Mouse (Mus musculus) kidney, embryonic 15.5 days (tissue): ENCODE data around the gene Spns2. TPM values are rescaled to one million over a fixed set of nuclear protein-coding genes. Genes with fewer than 3 reads are reported as not detected.
A peak's percentile ranks its signal among the peaks of the same experiment; 100 is the strongest.

Experiments
- ATAC-seq: fragments of 200-750 bp; cut with Nextera tagmentation; replicated peaks from 2 replicates; pipeline ENCODE4 v1.8.0; 2017; ENCODE audit warnings: moderate TSS enrichment; ENCODE audit not compliant: low FRiP score
- H3K27ac ChIP-seq: fragments of 300-500 bp; sonication (generic); 2 replicates; pipeline ENCODE4 v1.5.1; 2015; ENCODE audit warnings: mild to moderate bottlenecking, inconsistent platforms
- H3K27me3 ChIP-seq: fragments of 300-500 bp; sonication (generic); 2 replicates; pipeline ENCODE4 v1.6.1; 2015; ENCODE audit warnings: inconsistent platforms
- H3K36me3 ChIP-seq: fragments of 300-500 bp; sonication (generic); 2 replicates; pipeline ENCODE4 v1.6.1; 2015; ENCODE audit warnings: inconsistent platforms
- H3K4me1 ChIP-seq: fragments of 300-500 bp; sonication (generic); 2 replicates; pipeline ENCODE4 v1.6.1; 2015; ENCODE audit warnings: inconsistent platforms
- H3K4me2 ChIP-seq: fragments of 300-500 bp; sonication (generic); 2 replicates; pipeline ENCODE4 v1.6.1; 2015; ENCODE audit warnings: moderate library complexity, mild to moderate bottlenecking, inconsistent platforms
- H3K4me3 ChIP-seq: fragments of 300-500 bp; sonication (generic); replicated peaks from 2 replicates; pipeline ENCODE4 v1.5.1; 2015; ENCODE audit warnings: mild to moderate bottlenecking, inconsistent platforms
- H3K9ac ChIP-seq: fragments of 300-500 bp; sonication (generic); 2 replicates; pipeline ENCODE4 v1.6.1; 2015; ENCODE audit warnings: mild to moderate bottlenecking, inconsistent platforms
- H3K9me3 ChIP-seq: fragments of 300-500 bp; sonication (generic); replicated peaks from 2 replicates; pipeline ENCODE4 v1.6.1; 2016; ENCODE audit warnings: inconsistent platforms
- WGBS: fragments of 180-500 bp; shearing (Covaris S2); methylation state at CpG from one replicate; pipeline ENCODE4 v1.1.7; 2015; ENCODE audit warnings: mixed read lengths; 5-methylcytosine and 5-hydroxymethylcytosine counted together
- polyA plus RNA-seq: library from polyadenylated mRNA; unstranded; fragments of >200 nt; fragmentation: Nextera tagmentation; extraction: Ambion mirVana; gene quantifications from 2 replicates; pipeline ENCODE4 v1.2.1, GENCODE M21; 2015

The Spns2 gene
- 2.9 and 3.4 TPM in 2 replicates for polyA plus RNA-seq

- under 1% methylated on average over 36 of the region's 42 CpGs for WGBS
- no peaks in the 10 kb centered on the region for H3K9me3 ChIP-seq
- peaks cover 37% of the 10 kb centered on the region for H3K4me1 ChIP-seq
- ATAC-seq: peak; percentile 91
- peak within 1 kb of the TSS; percentile 99 for H3K4me2 ChIP-seq
- peak within 1 kb of the TSS; percentile 68 for H3K4me3 ChIP-seq
- no peaks in the 10 kb centered on the region for H3K36me3 ChIP-seq
- H3K27me3 ChIP-seq: peaks cover 49% of the 10 kb centered on the region
- peak within 1 kb of the TSS; percentile 53 for H3K9ac ChIP-seq
- H3K27ac ChIP-seq: no peak within 1 kb of the TSS
Observed at GRCm38 (mm10) chr11:72489881-72490301, at the start of gene Spns2. Spns2 (minus strand) TSS chr11:72489904.

- Histone ChIP-seq H3K36me3 (no peaks in the 10 kb centered on the region), H3K27ac (no peak overlapping the region), H3K9ac (no peak overlapping the region), H3K9me3 (no peaks in the 10 kb centered on the region), H3K4me2 (no peak overlapping the region), H3K4me3 (no peak overlapping the region), H3K27me3 (no peaks in the 10 kb centered on the region), H3K4me1 (no peaks in the 10 kb centered on the region)
- WGBS: 92% methylated on average over 7 of the region's 7 CpGs
- ATAC-seq: no peak
Observed at GRCm38 (mm10) chr11:72538811-72539210, 49.1 kb upstream of the Spns2 start.

GRCm38 (mm10) chr11:72538037-72538755, 48.5 kb upstream of the Spns2 start:
- H3K4me1 ChIP-seq: no peaks in the 10 kb centered on the region
- no peaks in the 10 kb centered on the region for H3K36me3 ChIP-seq
- H3K9me3 ChIP-seq: no peaks in the 10 kb centered on the region
- H3K4me3 ChIP-seq: no peak overlapping the region
- H3K9ac ChIP-seq: no peak overlapping the region
- no peak for ATAC-seq
- H3K27me3 ChIP-seq: no peaks in the 10 kb centered on the region
- 71% methylated on average over 8 of the region's 8 CpGs for WGBS
- H3K27ac ChIP-seq: no peak overlapping the region
- H3K4me2 ChIP-seq: no peak overlapping the region

GRCm38 (mm10) chr11:72537503-72537902, 47.8 kb upstream of the Spns2 start:
- H3K4me1 ChIP-seq: no peaks in the 10 kb centered on the region
- WGBS: 92% methylated on average over 2 of the region's 2 CpGs

GRCm38 (mm10) chr11:72535519-72535918, 45.8 kb upstream of the Spns2 start:
- WGBS: 80% methylated on average over 3 of the region's 3 CpGs
- no peak for ATAC-seq

More at GRCm38 (mm10) chr11:72537503-72537902, 47.8 kb upstream of the Spns2 start:
- H3K4me3 ChIP-seq: no peak overlapping the region
- no peaks in the 10 kb centered on the region for H3K27me3 ChIP-seq
- no peaks in the 10 kb centered on the region for H3K36me3 ChIP-seq
- H3K9ac ChIP-seq: no peak overlapping the region
- no peak overlapping the region for H3K4me2 ChIP-seq
- no peaks in the 10 kb centered on the region for H3K9me3 ChIP-seq
- ATAC-seq: no peak
- H3K27ac ChIP-seq: no peak overlapping the region

GRCm38 (mm10) chr11:72532890-72533289, 43.2 kb upstream of the Spns2 start:
- ATAC-seq: no peak

More at GRCm38 (mm10) chr11:72535519-72535918, 45.8 kb upstream of the Spns2 start:
- Histone ChIP-seq H3K4me3 (no peak overlapping the region), H3K9ac (no peak overlapping the region), H3K4me2 (no peak overlapping the region), H3K36me3 (no peaks in the 10 kb centered on the region), H3K9me3 (no peaks in the 10 kb centered on the region), H3K27me3 (no peaks in the 10 kb centered on the region), H3K27ac (no peak overlapping the region), H3K4me1 (no peaks in the 10 kb centered on the region)

GRCm38 (mm10) chr11:72531632-72532031, 41.9 kb upstream of the Spns2 start:
- no peak for ATAC-seq
- Histone ChIP-seq H3K36me3 (no peaks in the 10 kb centered on the region), H3K27me3 (no peaks in the 10 kb centered on the region), H3K9me3 (no peaks in the 10 kb centered on the region), H3K4me1 (no peaks in the 10 kb centered on the region), H3K9ac (no peak overlapping the region), H3K4me2 (no peak overlapping the region), H3K27ac (no peak overlapping the region), H3K4me3 (no peak overlapping the region)
- WGBS: 74% methylated on average over 1 of the region's 1 CpGs

More at GRCm38 (mm10) chr11:72532890-72533289, 43.2 kb upstream of the Spns2 start:
- Histone ChIP-seq H3K27ac (no peak overlapping the region), H3K9ac (no peak overlapping the region), H3K36me3 (no peaks in the 10 kb centered on the region), H3K4me3 (no peak overlapping the region), H3K4me2 (no peak overlapping the region), H3K27me3 (no peaks in the 10 kb centered on the region), H3K4me1 (no peaks in the 10 kb centered on the region), H3K9me3 (no peaks in the 10 kb centered on the region)
- WGBS: 77% methylated on average over 3 of the region's 3 CpGs

- 62% methylated on average over 5 of the region's 5 CpGs for WGBS
- Histone ChIP-seq H3K9ac (no peak overlapping the region), H3K27ac (no peak overlapping the region), H3K36me3 (no peaks in the 10 kb centered on the region), H3K27me3 (no peaks in the 10 kb centered on the region), H3K9me3 (no peaks in the 10 kb centered on the region), H3K4me1 (no peaks in the 10 kb centered on the region), H3K4me2 (no peak overlapping the region), H3K4me3 (no peak overlapping the region)
- no peak for ATAC-seq
Observed at GRCm38 (mm10) chr11:72531144-72531543, 41.4 kb upstream of the Spns2 start.

- H3K9ac ChIP-seq: no peak overlapping the region
- H3K4me2 ChIP-seq: no peak overlapping the region
- H3K4me3 ChIP-seq: no peak overlapping the region
- WGBS: 90% methylated on average over 4 of the region's 4 CpGs
- H3K9me3 ChIP-seq: no peaks in the 10 kb centered on the region
- H3K27ac ChIP-seq: no peak overlapping the region
- no peaks in the 10 kb centered on the region for H3K36me3 ChIP-seq
- ATAC-seq: no peak
- H3K27me3 ChIP-seq: no peaks in the 10 kb centered on the region
- H3K4me1 ChIP-seq: no peaks in the 10 kb centered on the region
Observed at GRCm38 (mm10) chr11:72526190-72526589, 36.5 kb upstream of the Spns2 start.

GRCm38 (mm10) chr11:72523711-72524110, 34.0 kb upstream of the Spns2 start:
- ATAC-seq: no peak
- Histone ChIP-seq H3K27me3 (no peaks in the 10 kb centered on the region), H3K9ac (no peak overlapping the region), H3K4me1 (no peaks in the 10 kb centered on the region), H3K36me3 (no peaks in the 10 kb centered on the region), H3K27ac (no peak overlapping the region), H3K4me2 (no peak overlapping the region), H3K4me3 (no peak overlapping the region), H3K9me3 (no peaks in the 10 kb centered on the region)
- 58% methylated on average over 4 of the region's 4 CpGs for WGBS

- H3K9me3 ChIP-seq: no peaks in the 10 kb centered on the region
- H3K4me3 ChIP-seq: no peak overlapping the region
- no peaks in the 10 kb centered on the region for H3K36me3 ChIP-seq
- H3K27ac ChIP-seq: no peak overlapping the region
- no peak overlapping the region for H3K4me2 ChIP-seq
- H3K4me1 ChIP-seq: no peaks in the 10 kb centered on the region
- ATAC-seq: no peak
- H3K9ac ChIP-seq: no peak overlapping the region
- 72% methylated on average over 5 of the region's 5 CpGs for WGBS
- no peaks in the 10 kb centered on the region for H3K27me3 ChIP-seq
Observed at GRCm38 (mm10) chr11:72522616-72523041, 32.9 kb upstream of the Spns2 start.

GRCm38 (mm10) chr11:72521598-72522541, 32.2 kb upstream of the Spns2 start:
- no peak for ATAC-seq
- WGBS: 76% methylated on average over 5 of the region's 5 CpGs

More at GRCm38 (mm10) chr11:72521598-72522541, 32.2 kb upstream of the Spns2 start:
- H3K27me3 ChIP-seq: no peaks in the 10 kb centered on the region
- H3K9me3 ChIP-seq: no peaks in the 10 kb centered on the region
- H3K4me1 ChIP-seq: no peaks in the 10 kb centered on the region
- H3K4me2 ChIP-seq: no peak overlapping the region
- no peak overlapping the region for H3K4me3 ChIP-seq
- no peak overlapping the region for H3K27ac ChIP-seq
- H3K36me3 ChIP-seq: no peaks in the 10 kb centered on the region
- no peak overlapping the region for H3K9ac ChIP-seq
